Mouse (Mus musculus): ENCODE results near the gene Fgfr1op2.

- TF ChIP-seq GATA1 (IDR thresholded peaks at IDR 0.05; ENCODE audit: low read length) (no peak), TAL1 (IDR thresholded peaks at IDR 0.05; ENCODE audit: low read length) (no peak)
Observed at GRCm38 (mm10) chr6:146535501-146535900, 41.5 kb upstream of the Fgfr1op2 start.
